8 mouse cellular contexts compared by ENCODE assay signal in the genomic region with DNA sequence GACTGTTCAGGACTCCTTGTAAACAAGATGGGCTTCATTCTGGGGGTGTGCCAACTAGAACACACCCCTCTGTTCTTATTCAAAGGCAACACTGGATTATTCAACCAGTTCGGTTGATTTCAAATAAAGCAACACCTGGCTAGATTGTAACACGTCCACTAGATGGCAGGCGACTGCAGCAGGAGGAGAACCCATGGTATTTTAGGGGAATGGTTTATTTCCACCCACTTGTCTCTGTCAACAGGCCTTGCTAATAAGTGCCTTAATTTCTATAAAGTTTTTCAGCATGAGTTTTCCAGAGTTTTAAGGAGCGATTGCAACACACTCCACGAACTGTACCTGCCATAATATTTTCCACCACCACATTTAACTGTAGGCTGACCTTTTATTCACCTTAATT.
A peak's percentile ranks its signal among the peaks of the same experiment; 100 is the strongest.
DNase-seq lines count a peak whose midpoint lies in the region; ATAC-seq lines count a peak whose summit lies in the region.

No protein-coding gene starts in this region.

- ATAC-seq in heart, embryonic 13.5 days (ENCODE audit: extremely low read depth, insufficient number of reproducible peaks, low FRiP score, low TSS enrichment): no peak
- peak; percentile 58; the same call in 1 of the 2 replicates for ATAC-seq in megakaryocyte progenitor cell, adult 5-6 weeks (replicated peaks; ENCODE audit: poor library complexity)

- 0 out of 2 replicates have a peak, but pooled peaks cover 4% of the 10 kb centered on the region for H3K27me3 ChIP-seq in heart, embryonic 13.5 days (replicated peaks)
- H3K27me3 ChIP-seq in heart, embryonic 10.5 days (ENCODE audit: insufficient read depth, poor library complexity, severe bottlenecking): no peaks in the 10 kb centered on the region

- 0 out of 2 replicates have a peak overlapping the region, but pooled peaks have one; percentile 3 for H3K4me2 ChIP-seq in heart, embryonic 13.5 days

- peaks cover 3% of the 10 kb centered on the region; the same call in 1 of the 2 replicates for H3K4me1 ChIP-seq in heart, embryonic 13.5 days
- no peaks in the 10 kb centered on the region for H3K4me1 ChIP-seq in heart, embryonic 10.5 days

- H3K9ac ChIP-seq in heart, embryonic 13.5 days: no peak overlapping the region

- H3K4me3 ChIP-seq in heart, embryonic 13.5 days: no peak overlapping the region
- no peak overlapping the region for H3K4me3 ChIP-seq in heart, embryonic 10.5 days

- H3K36me3 ChIP-seq in heart, embryonic 13.5 days: no peaks in the 10 kb centered on the region
- H3K36me3 ChIP-seq in heart, embryonic 10.5 days: no peaks in the 10 kb centered on the region

- no peaks in the 10 kb centered on the region for H3K9me3 ChIP-seq in heart, embryonic 13.5 days
- H3K9me3 ChIP-seq in heart, embryonic 10.5 days: no peaks in the 10 kb centered on the region

- H3K27ac ChIP-seq in heart, embryonic 13.5 days (replicated peaks): no peak overlapping the region
- no peak overlapping the region for H3K27ac ChIP-seq in heart, embryonic 10.5 days

- no peak for DNase-seq in heart, embryonic 10.5 days (ENCODE audit: low spot score)
- peak; percentile 74 for DNase-seq in ES-CJ7 (ENCODE audit: low read depth, low spot score)
- peak; percentile 82 to 85 for DNase-seq in cerebellum, postnatal 10 days
- peak; percentile 19 to 55 for DNase-seq in gastrocnemius, postnatal 4 days (ENCODE audit: low spot score in 2 of 2)
- peak; percentile 9 to 49 for DNase-seq in layer of hippocampus, postnatal 25 days (ENCODE audit: extremely low spot score in 1 of 2, low spot score in 1 of 2)
- DNase-seq in urinary bladder, postnatal 25 days (ENCODE audit: low spot score): peak; percentile 35

- 8% methylated on average over 5 of the region's 5 CpGs for WGBS in heart, embryonic 13.5 days
- WGBS in heart, embryonic 10.5 days: 7% methylated on average over 5 of the region's 5 CpGs
